Mouse (Mus musculus) testis, adult 2 months (tissue): ENCODE results near the gene Rgsl1.

Experiments used
- CTCF ChIP-seq: fragments of 200-500 bp; IDR thresholded peaks from 2 replicates; pipeline ENCODE4 v1.5.1; 2012; ENCODE audit warnings: low read depth, mild to moderate bottlenecking, inconsistent platforms, low read length, moderate library complexity; ENCODE audit not compliant: control insufficient read depth, insufficient read depth, insufficient replicate concordance
- POLR2A ChIP-seq: fragments of 200-500 bp; IDR thresholded peaks from 2 replicates; pipeline ENCODE4 v1.6.1; 2012; ENCODE audit warnings: low read depth, mild to moderate bottlenecking, inconsistent platforms, low read length, moderate library complexity; ENCODE audit not compliant: control insufficient read depth

DNA sequence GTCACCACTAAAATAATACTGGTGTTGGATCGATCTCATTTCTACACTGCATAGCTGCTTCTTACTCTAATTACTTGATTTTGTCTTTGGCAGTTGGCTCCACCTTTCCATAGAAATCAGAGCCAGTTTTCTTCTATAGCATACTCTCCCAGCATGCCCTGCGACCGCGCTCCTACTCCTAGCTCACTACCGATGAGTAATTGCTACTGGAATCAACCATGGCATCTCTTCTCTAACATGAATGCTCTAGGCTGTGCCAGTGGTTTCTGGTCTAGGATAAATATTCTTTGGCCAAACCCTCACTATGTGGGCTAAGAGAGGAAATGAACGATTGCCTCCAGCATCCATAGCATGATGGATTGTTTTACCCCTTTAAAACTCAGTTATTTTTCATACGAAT is 2.5 kb upstream of the Rgsl1 start:
- TF ChIP-seq POLR2A (no peak), CTCF (no peak)
